Mouse (Mus musculus) G1E (cell line): ENCODE data around the gene Cdh6.

ENCODE experiments used
- CTCF ChIP-seq: IDR thresholded peaks from 2 replicates; pipeline ENCODE4 v1.5.1; 2012; ENCODE audit warnings: low read depth, low read length, inconsistent platforms, mixed read lengths
- GATA1 ChIP-seq: IDR thresholded peaks from 2 replicates; pipeline ENCODE4 v1.6.1; 2012; ENCODE audit warnings: borderline replicate concordance, low read length, inconsistent platforms, mixed read lengths
- POLR2AphosphoS5 ChIP-seq: IDR thresholded peaks from 2 replicates; pipeline ENCODE4 v1.6.1; 2012; ENCODE audit warnings: low read depth, low read length, inconsistent platforms; ENCODE audit not compliant: insufficient replicate concordance
- TAL1 ChIP-seq: conservative IDR thresholded peaks from 2 replicates; pipeline ENCODE4 v1.6.1; 2012; ENCODE audit warnings: low read depth, low read length, inconsistent platforms, mixed read lengths

- TF ChIP-seq CTCF (no peak), TAL1 (no peak), GATA1 (no peak), POLR2AphosphoS5 (no peak)
Measured at GRCm38 (mm10) chr15:13067429-13068212, 105.9 kb downstream of the Cdh6 start.
